Mouse (Mus musculus) cerebellum, adult 11-12 months (tissue): ENCODE measurements around the gene Fggy.

Experiments
- DNase-seq: peaks from one replicate; pipeline ENCODE4 v3.0.0; 2022

The Fggy gene

GRCm38 (mm10) chr4:95733397-95734249 is 176.3 kb downstream of the Fggy start:
- no peak for DNase-seq

GRCm38 (mm10) chr4:95735967-95736366 is 178.7 kb downstream of the Fggy start:
- DNase-seq: no peak

DNA sequence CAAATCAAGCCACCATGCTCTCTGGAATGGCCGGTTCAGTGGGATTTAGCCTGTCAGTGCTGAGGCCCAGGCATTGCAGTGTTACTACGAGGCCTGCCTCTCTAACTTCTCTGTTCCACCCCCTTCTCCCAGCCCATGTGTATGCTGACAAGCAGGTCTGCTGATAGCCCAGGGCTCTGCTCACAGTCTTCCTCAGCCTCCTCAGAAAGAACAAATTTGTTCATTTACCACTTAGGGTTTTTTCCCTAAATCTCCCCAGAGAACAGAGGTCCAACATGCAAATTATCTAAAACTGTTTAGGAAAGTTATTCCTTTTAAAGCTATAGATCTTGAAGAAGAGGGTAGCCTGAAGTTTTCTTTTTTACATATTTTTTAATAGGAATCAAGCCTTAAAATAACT is 179.4 kb downstream of the Fggy start:
- DNase-seq: no peak

DNA sequence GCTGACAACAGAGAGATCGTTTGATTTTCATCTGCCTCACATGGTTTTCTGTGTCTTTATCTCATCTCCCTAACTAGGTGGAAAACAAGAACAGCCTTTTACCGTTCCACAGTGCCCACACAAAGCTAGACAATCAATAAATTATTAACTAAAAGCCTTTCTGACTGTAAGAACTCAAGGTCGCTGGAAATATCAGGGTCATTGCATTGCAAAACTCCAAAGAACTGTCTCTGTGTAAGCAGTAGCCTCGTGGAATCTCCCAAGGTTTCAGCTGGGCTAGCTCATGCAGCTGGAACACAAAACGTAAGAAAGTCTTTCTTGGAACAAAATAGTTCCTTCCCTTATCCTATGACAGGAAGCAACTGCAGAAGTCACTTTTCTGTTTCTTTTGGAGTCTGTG is 180.9 kb downstream of the Fggy start:
- no peak for DNase-seq

DNA sequence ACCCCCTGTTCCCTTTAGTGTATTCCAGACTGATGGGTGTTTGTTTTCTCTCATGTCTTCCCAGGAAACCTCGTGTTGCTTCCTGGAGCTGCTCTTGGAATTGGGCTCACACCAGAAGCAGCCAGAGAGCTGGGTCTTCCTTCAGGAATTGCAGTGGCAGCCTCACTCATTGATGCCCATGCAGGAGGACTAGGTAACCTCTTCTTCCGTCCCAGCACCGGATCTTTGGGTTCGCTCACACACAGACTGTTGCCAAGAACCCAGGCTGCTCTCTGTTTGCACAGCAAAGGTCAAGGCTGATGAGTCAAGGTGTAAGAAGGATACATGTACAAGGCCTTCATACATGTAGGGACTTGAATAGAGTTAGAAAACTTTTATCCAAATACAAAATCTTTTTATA is 181.4 kb downstream of the Fggy start:
- DNase-seq: no peak

GRCm38 (mm10) chr4:95741115-95741734 is 183.9 kb downstream of the Fggy start:
- no peak for DNase-seq

GRCm38 (mm10) chr4:95742986-95743385 is 185.7 kb downstream of the Fggy start:
- no peak for DNase-seq

DNA sequence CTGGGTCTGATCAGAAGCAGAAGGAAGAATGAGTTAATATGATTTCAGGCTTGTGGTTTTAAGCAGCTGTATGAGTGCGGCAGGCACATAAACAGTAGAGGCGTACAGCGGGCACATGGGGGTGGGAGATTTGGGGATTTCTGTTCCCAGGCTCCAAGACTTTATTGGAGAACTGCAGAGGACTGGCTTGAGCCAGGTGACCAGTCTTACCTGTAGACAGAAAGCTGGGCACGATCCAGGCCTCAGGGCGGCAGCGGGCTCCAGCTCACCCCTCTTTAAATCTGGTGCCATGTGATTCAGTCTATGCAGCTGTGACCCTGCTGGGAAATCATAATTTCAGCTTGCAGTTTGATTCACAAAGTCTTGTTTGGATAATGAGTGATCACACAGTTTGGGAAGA is 189.6 kb downstream of the Fggy start:
- no peak for DNase-seq

- DNase-seq: no peak
Observed at GRCm38 (mm10) chr4:95747415-95748202, 190.3 kb downstream of the Fggy start.

- DNase-seq: no peak
Observed at GRCm38 (mm10) chr4:95750186-95750585, 192.9 kb downstream of the Fggy start.

DNA sequence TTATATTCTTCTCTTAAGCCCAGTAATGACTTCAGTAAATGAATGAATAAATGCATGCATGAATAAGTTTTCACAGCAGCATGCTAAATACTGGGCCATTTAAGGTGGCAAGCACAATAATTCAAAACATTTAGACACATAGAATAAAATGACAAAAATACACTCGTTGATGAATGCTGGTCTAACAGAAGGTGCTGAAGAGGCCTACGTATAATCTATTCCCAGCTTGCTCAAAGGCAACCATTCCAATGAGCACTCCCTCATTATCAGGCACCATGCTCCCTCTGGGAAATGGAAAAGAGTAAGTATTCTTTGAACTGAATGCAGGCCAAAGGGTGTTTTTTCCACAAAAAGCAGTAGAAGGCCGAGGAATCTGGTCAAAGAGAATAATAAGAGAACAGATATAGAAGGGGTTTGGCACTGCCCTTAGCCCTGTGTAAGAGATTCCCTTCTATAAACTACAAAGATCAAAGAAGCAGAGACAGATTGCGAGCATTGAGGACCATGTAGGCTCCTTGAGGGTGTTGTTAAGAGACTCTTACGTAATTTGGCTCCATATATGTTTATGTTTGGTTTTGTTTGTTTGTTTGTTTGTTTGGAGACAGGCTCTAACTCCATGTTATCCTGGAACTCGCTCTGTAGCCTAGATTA is 195.4 kb downstream of the Fggy start:
- DNase-seq: no peak

- DNase-seq: no peak
Observed at GRCm38 (mm10) chr4:95759027-95759731, 201.9 kb downstream of the Fggy start.

- DNase-seq: no peak
Observed at GRCm38 (mm10) chr4:95765359-95765758, 208.1 kb downstream of the Fggy start.

DNA sequence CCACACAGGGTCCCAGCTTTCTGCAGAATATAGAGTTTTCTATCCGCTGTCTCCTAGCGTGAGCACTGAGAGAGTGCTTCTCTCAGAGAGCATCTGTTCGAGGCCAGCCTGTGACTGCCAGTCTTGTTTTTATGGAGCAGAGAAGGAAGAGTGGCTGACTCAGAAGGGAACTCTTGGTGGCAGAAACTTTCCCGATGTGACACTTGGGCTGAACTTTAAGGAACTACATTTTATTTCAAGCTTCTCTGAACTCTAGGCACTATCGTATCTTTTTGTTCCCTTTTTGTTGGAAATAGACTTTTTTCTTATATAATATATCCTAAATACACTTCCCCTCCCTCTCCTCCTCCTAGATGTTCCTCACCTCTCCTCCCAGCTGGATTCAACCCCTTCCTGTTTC is 213.2 kb downstream of the Fggy start:
- no peak for DNase-seq

GRCm38 (mm10) chr4:95771542-95771941 is 214.2 kb downstream of the Fggy start:
- no peak for DNase-seq

- DNase-seq: no peak
Observed at GRCm38 (mm10) chr4:95771945-95772344, 214.6 kb downstream of the Fggy start.

GRCm38 (mm10) chr4:95772663-95773062 is 215.4 kb downstream of the Fggy start:
- DNase-seq: no peak

- DNase-seq: no peak
Observed at GRCm38 (mm10) chr4:95775574-95775973, 218.3 kb downstream of the Fggy start.

GRCm38 (mm10) chr4:95777839-95778238 is 220.5 kb downstream of the Fggy start:
- no peak for DNase-seq

DNA sequence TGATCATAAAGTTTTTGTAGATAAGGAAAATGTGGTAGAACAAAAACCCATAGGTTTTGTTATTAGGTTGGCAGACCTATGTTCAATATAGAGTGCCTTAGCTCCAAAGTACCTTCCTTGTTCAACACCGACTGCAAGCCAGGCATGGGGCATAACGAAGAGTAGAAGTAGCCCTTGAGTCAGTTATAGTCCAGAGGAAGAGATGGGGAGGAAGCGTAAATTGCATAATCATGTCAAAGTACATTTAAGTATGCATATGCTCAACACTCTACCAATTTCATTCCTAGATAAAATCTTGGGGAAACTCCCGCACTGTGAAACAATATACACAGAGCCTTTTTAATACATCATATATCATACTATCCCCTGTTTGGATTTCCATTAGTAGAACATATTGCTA is 221.2 kb downstream of the Fggy start:
- no peak for DNase-seq

DNA sequence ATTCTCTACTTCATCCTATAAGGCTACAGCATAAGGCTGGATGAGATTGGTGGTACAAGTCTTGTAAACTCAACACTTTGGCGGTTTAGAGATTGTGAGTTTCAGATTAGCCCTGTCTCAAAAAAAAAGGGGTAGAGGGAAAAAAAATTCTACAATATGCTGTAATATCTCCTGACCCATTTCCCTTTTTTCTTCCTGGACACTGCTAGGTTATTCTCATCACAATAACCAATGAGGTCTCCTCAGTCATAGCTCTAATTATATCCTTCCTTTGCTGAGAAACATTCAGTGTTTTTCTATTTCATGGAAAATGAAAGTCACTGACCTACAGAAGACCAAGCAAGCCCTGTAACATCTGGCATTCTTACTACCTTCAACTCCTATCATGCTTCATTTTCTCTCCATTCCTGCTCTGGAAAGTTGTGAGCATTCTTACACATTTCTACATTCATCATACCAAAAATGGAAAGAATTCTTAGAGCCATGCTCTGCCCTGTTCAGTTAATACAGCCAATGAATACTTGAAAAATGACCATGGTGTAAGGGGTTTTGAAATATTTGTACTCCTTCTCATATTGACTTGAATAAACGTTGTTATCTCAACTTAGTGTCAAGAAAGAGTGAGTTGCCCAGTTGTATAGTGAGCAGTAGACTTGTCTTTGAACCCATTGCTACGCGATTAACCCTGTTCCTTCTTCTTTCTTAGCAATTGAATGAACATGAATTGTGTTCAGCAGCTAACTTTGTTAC is 227.0 kb downstream of the Fggy start:
- DNase-seq: no peak

DNA sequence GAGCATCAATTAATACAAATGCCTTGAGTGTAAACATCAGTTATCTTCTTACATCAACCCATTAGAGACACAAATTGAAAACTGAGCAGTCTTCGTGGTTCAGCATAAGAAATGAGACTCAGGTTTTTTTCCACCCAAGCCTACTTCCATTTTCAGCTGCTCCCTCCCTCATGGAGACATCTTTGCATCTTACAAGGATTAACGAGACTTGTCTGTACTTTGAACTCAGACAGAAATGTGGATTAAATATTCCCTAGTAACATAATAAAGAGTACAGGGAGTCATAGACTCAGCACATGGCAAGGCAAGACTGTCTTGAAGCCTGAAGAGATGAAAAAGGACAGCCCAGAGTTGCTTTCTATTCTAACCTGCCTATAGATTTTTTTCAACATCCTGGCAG is 230.3 kb downstream of the Fggy start:
- DNase-seq: no peak
